Mouse (Mus musculus) embryonic stem cell, embryonic (primary cell): ENCODE data around the gene Dnaja1.

Experiments used
- CTCF ChIA-PET, 4 experiments: fragments of 300-600 bp in 2 of 4; fragments of 350-600 bp in 2 of 4; sonication (Branson Sonifier 250); formaldehyde crosslinking; loops; one replicate each; lab custom pipeline; 2022; ENCODE audit warnings: inconsistent platforms in 2 of 4; lab: Charles Lee
- POLR2A ChIA-PET, 4 experiments: fragments of 300-600 bp in 2 of 4; fragments of 350-600 bp in 2 of 4; sonication (Branson Sonifier 250); formaldehyde crosslinking; loops; one replicate each; lab custom pipeline; 2022; ENCODE audit warnings: antibody characterized with exemption in 4 of 4, inconsistent platforms in 1 of 4; lab: Charles Lee

The Dnaja1 gene

GRCm38 (mm10) chr4:40722011-40722666 is at the start of gene Dnaja1:
Dnaja1 (plus strand) TSS chr4:40722150.
- ChIA-PET CTCF (interaction anchor here in 1 of 4 experiments (0.6 to 2.4 kb wide), 2 partner anchors 42 to 193 kb away, joined by 3 to 5 read pairs; no protein-coding TSS in a partner anchor), POLR2A (interaction anchor here (0.6 to 7.8 kb wide), 71 partner anchors 8 to 593 kb away, joined by 3 to 124 read pairs (median 4); partner anchors contain the start of genes Smim27 (in 4 of the 4), Topors (in 4 of the 4), Aptx (in 3 of the 4) and Aco1 (in 2 of the 4))

- ChIA-PET POLR2A (interaction anchor here in 2 of 4 experiments (0.6 to 1.2 kb wide), 2 partner anchors 475 to 530 kb away, joined by 3 read pairs; partner anchors contain the start of gene Aco1 (in 1 of the 2)), CTCF (no interaction called here)
Observed at GRCm38 (mm10) chr4:40673526-40673925, 48.4 kb upstream of the Dnaja1 start.

DNA sequence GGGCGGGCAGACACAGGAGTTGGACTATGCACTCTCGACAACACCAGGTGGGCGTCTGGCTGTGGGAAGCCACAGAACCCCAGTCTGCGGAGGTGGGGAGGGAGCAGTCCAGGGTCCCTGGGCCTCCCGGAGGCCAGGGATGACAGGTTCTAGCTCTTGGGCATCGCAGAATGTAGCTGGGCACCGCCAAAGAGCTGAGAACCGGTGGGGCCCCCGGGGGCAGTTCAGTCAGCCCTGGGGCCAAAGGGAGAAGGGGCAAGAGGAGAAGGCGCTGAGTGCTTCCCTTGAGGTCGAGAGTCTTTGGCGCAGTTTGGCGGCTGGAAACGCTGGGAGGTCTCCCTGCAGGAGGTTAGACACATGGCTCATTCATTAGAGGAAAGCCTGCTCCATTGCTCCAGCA is 45.6 kb upstream of the Dnaja1 start:
- POLR2A ChIA-PET, result interaction anchor here in 2 of 4 experiments (1.4 kb wide), 2 partner anchors 375 to 533 kb away, joined by 5 read pairs; partner anchors contain the start of gene Aco1 (in 1 of the 2)
- CTCF ChIA-PET, result interaction anchor here in 1 of 4 experiments (1.2 kb wide), 1 partner anchor 375 kb away, joined by 11 read pairs; no protein-coding TSS in a partner anchor

GRCm38 (mm10) chr4:40677132-40677531 is 44.8 kb upstream of the Dnaja1 start:
- POLR2A ChIA-PET, result interaction anchor here (0.8 to 1.4 kb wide), 4 partner anchors 9 to 534 kb away, joined by 3 to 7 read pairs (median 5); partner anchors contain the start of gene Aco1 (in 1 of the 4)

DNA sequence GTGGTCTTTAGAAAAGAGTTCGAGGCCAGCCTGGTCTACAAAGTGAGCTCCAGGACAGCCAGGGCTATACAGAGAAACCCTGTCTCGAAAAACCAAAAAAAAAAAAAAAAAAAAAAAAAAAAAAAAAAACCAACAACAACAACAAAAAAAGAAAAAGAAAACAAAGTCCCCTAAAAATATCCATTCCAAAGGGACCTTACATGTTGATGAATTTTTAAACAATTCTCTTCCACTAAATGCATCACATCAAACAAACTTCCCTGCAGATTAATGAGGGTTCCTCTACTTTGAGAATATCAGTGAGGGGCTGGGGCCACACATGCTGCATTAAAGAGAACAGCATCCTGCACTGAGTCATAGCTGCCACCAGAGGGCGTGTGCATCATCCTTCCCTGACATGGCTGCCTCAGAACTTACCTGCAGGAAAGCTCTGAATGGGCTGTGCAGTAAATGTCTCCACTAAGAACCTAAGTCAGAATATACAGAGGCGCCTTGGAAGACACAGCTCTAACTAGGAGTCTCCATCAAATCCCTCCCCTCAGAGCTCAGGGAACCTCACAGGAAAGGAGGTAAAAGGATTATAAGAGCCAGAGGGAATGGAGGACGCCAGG is 41.6 kb upstream of the Dnaja1 start:
- CTCF ChIA-PET, result interaction anchor here (0.5 to 1.6 kb wide), 39 partner anchors 9 to 546 kb away, joined by 3 to 17 read pairs (median 4); partner anchors contain the start of genes Aco1 (in 2 of the 4), Aptx (in 1 of the 4), Dnaja1 (in 1 of the 4) and Ndufb6 (in 1 of the 4)
- POLR2A ChIA-PET, result interaction anchor here (0.6 to 1.5 kb wide), 12 partner anchors 23 to 640 kb away, joined by 3 to 7 read pairs (median 4); partner anchors contain the start of genes Aptx (in 2 of the 4), Smim27 (in 1 of the 4) and Topors (in 1 of the 4)

More at GRCm38 (mm10) chr4:40677132-40677531, 44.8 kb upstream of the Dnaja1 start:
- CTCF ChIA-PET, result interaction anchor here in 2 of 4 experiments (0.6 to 1.2 kb wide), 2 partner anchors 39 to 376 kb away, joined by 8 to 11 read pairs; no protein-coding TSS in a partner anchor

DNA sequence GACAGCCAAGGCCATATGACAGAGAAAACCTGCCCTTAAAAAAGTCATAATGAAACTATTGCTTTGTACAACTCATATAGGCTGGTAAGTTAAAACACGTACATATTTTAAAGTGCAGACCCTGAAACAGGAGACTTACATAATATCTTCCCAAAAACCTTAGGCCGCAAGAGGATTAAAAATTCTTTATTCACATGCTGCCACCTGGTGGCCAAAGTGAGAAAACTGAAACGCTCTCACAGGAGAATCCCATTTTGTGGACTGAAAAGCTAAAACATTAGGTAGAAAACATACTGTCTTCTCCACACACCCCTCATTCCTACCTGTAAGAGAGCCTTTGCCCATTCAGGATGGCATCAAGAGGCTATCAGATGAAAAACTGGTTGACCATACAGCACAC is 40.0 kb upstream of the Dnaja1 start:
- ChIA-PET POLR2A (interaction anchor here in 2 of 4 experiments (1.1 to 1.6 kb wide), 2 partner anchors 12 to 539 kb away, joined by 4 read pairs; partner anchors contain the start of gene Aco1 (in 1 of the 2)), CTCF (interaction anchor here (0.5 to 1.6 kb wide), 17 partner anchors 10 to 566 kb away, joined by 3 to 13 read pairs (median 3); partner anchors contain the start of genes Aco1 (in 1 of the 4), Aptx (in 1 of the 4) and B4galt1 (in 1 of the 4))

- CTCF ChIA-PET, result interaction anchor here (0.5 to 1.6 kb wide), 16 partner anchors 10 to 566 kb away, joined by 3 to 13 read pairs (median 3); partner anchors contain the start of genes Aco1 (in 1 of the 4), Aptx (in 1 of the 4) and B4galt1 (in 1 of the 4)
- POLR2A ChIA-PET, result interaction anchor here in 2 of 4 experiments (1.1 to 1.6 kb wide), 2 partner anchors 12 to 539 kb away, joined by 4 read pairs; partner anchors contain the start of gene Aco1 (in 1 of the 2)
Observed at GRCm38 (mm10) chr4:40682359-40682758, 39.6 kb upstream of the Dnaja1 start.

GRCm38 (mm10) chr4:40683306-40683705 is 38.6 kb upstream of the Dnaja1 start:
- CTCF ChIA-PET, result no interaction called here
- POLR2A ChIA-PET, result interaction anchor here in 1 of 4 experiments (1.6 kb wide), 1 partner anchor 540 kb away, joined by 4 read pairs; the partner anchor contains the start of gene Aco1

DNA sequence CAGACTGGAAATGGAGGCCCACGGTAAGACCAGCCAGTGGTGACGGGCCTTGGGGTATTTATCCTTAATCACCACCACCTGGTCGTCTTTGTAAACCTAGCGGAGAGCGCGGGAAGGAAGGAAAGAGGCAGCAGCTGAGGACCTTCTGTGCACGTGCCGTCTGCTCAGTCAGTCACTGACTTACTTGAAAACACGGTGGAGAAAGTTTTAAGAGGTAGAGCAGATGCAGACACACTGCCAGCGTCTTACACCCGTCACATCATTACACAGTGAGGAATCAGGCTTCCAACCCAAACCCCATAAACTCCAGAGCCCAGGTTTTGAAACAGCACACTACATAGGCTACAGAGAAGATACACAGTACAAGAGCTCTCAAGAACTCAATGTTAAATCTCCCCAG is 30.9 kb upstream of the Dnaja1 start:
- ChIA-PET POLR2A (interaction anchor here in 1 of 4 experiments (1.1 to 1.5 kb wide), 2 partner anchors 31 to 33 kb away, joined by 3 to 4 read pairs; partner anchors contain the start of gene Dnaja1), CTCF (interaction anchor here in 1 of 4 experiments (1.3 kb wide), 1 partner anchor 10 kb away, joined by 5 read pairs; no protein-coding TSS in a partner anchor)

DNA sequence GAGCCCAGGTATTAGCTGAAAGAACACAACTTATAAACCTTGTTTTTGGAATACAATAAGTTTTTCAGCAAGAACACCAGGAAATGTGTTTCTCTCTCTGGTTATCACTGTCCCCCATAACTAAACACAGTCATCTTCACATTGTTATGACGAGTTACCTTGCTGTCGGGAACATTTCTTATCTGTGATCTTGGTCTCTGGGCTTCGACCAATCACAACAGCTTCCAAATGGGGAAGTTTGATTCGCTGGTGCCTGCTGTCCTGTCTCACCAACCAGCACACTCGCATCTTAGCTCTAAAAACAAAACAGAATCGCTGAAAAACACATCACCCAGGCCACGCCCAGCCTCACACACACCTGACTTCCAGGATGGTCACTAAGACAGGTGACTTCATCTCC is 24.9 kb upstream of the Dnaja1 start:
- ChIA-PET CTCF (interaction anchor here in 2 of 4 experiments (1.3 to 1.4 kb wide), 2 partner anchors 15 to 17 kb away, joined by 4 read pairs; no protein-coding TSS in a partner anchor), POLR2A (interaction anchor here in 2 of 4 experiments (0.9 to 2.3 kb wide), 3 partner anchors 20 to 418 kb away, joined by 4 to 6 read pairs (median 5); partner anchors contain the start of genes Dnaja1 (in 1 of the 2) and Ndufb6 (in 1 of the 2))

DNA sequence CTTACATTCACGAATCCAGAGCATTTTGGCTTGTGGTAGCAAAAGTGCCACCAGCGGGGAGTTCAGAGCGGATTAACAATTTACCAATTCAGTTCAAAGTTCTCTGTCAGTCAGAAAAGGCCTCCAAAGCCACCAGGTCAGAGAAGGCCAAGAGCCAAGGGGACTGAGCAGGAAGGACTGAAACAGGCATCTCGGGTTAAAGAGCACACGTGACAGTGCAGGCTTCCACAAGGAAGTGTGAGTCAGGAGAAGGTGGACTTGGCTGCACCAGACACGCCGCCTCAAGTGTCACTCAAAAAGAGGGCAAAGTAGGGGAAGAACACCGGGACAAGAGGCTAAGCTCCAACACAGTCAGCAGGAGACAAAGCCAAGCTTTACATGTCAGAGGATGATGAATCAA is 21.7 kb upstream of the Dnaja1 start:
- ChIA-PET POLR2A (interaction anchor here in 3 of 4 experiments (0.6 to 5.2 kb wide), 7 partner anchors 22 to 557 kb away, joined by 3 to 70 read pairs (median 4); partner anchors contain the start of genes Dnaja1 (in 2 of the 3), Aco1 (in 1 of the 3) and Ndufb6 (in 1 of the 3)), CTCF (interaction anchor here in 2 of 4 experiments (0.9 to 1.2 kb wide), 2 partner anchors 18 to 19 kb away, joined by 3 to 4 read pairs; no protein-coding TSS in a partner anchor)

DNA sequence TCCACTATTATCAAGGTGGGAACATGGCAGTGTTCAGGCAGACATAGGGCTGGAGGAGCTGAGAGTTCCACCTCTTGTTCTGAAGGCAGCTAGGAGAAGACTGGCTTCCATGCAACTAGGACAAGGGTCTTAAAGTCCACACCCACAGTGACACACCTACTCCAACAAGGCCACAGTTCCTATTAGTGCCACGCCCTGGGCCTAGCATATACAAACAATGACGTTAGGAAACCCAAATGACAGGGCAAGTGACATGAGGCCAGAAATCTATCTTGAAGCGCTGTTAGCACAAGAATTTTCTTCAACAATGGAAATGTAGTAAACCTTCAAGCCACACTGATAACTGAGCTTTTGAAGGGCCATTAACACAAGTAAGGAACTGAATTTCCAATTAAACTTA is 20.2 kb upstream of the Dnaja1 start:
- CTCF ChIA-PET, result interaction anchor here in 1 of 4 experiments (0.6 kb wide), 1 partner anchor 458 kb away, joined by 3 read pairs; no protein-coding TSS in a partner anchor
- POLR2A ChIA-PET, result interaction anchor here in 2 of 4 experiments (0.7 to 5.2 kb wide), 8 partner anchors 8 to 435 kb away, joined by 3 to 70 read pairs (median 4); partner anchors contain the start of genes Dnaja1 (in 2 of the 2), Topors (in 2 of the 2) and Smim27 (in 1 of the 2)

GRCm38 (mm10) chr4:40702797-40703709 is 18.9 kb upstream of the Dnaja1 start, which contains the start of gene Aptx:
Aptx (minus strand) TSS chr4:40703194.
- POLR2A ChIA-PET, result interaction anchor here (0.5 to 5.2 kb wide), 37 partner anchors 8 to 560 kb away, joined by 3 to 70 read pairs (median 4); partner anchors contain the start of genes Dnaja1 (in 3 of the 4), Aco1 (in 2 of the 4), Bag1 (in 2 of the 4) and Chmp5 (in 2 of the 4)
- CTCF ChIA-PET, result interaction anchor here in 1 of 4 experiments (0.7 to 1.5 kb wide), 3 partner anchors 21 to 485 kb away, joined by 3 to 4 read pairs (median 4); no protein-coding TSS in a partner anchor

- CTCF ChIA-PET, result interaction anchor here in 1 of 4 experiments (0.7 to 1.5 kb wide), 3 partner anchors 22 to 486 kb away, joined by 3 to 4 read pairs (median 4); no protein-coding TSS in a partner anchor
- POLR2A ChIA-PET, result interaction anchor here (0.5 to 5.2 kb wide), 36 partner anchors 7 to 561 kb away, joined by 3 to 70 read pairs (median 4); partner anchors contain the start of genes Dnaja1 (in 3 of the 4), Aco1 (in 2 of the 4), Bag1 (in 2 of the 4) and Chmp5 (in 2 of the 4)
Observed at GRCm38 (mm10) chr4:40703710-40704275, 18.2 kb upstream of the Dnaja1 start.

GRCm38 (mm10) chr4:40717141-40717540 is 4.8 kb upstream of the Dnaja1 start:
- POLR2A ChIA-PET, result interaction anchor here in 3 of 4 experiments (0.7 to 2.3 kb wide), 9 partner anchors 8 to 448 kb away, joined by 3 to 12 read pairs (median 3); partner anchors contain the start of genes Aptx (in 2 of the 3), Smim27 (in 1 of the 3) and Topors (in 1 of the 3)
- CTCF ChIA-PET, result no interaction called here
